Mouse (Mus musculus) lung, adult 2 months (tissue): ENCODE measurements around the gene Unc119b. TPM values are rescaled to one million over a fixed set of nuclear protein-coding genes. Genes with fewer than 3 reads are reported as not detected.

Experiments
- DNase-seq: peaks from one replicate; pipeline ENCODE4 v3.0.0; 2022
- H3K4me1 ChIP-seq: fragments of 200-500 bp; 2 replicates; pipeline ENCODE4 v1.6.1; 2011; ENCODE audit warnings: low read length; ENCODE audit not compliant: control insufficient read depth, insufficient read depth
- H3K4me3 ChIP-seq: fragments of 200-500 bp; replicated peaks from 2 replicates; pipeline ENCODE3; 2011; ENCODE audit warnings: low read depth, mild to moderate bottlenecking, control low read depth, low read length; ENCODE audit errors: extremely low read depth
- CTCF ChIP-seq: fragments of 200-500 bp; IDR thresholded peaks from 2 replicates; pipeline ENCODE4 v1.5.1; 2011; ENCODE audit warnings: mild to moderate bottlenecking, low read length, control low read depth; ENCODE audit not compliant: insufficient read depth
- POLR2A ChIP-seq: fragments of 200-500 bp; IDR thresholded peaks from 2 replicates; pipeline ENCODE4 v1.6.1; 2011; ENCODE audit warnings: low read depth, mild to moderate bottlenecking, control low read depth, low read length, borderline replicate concordance; ENCODE audit errors: extremely low read depth
- WGBS: fragments of 180-500 bp; shearing (Covaris S2); methylation state at CpG from one replicate; pipeline ENCODE4 v1.1.7; 2018; 5-methylcytosine and 5-hydroxymethylcytosine counted together
- polyA plus RNA-seq: library from polyadenylated mRNA; depleted of rRNA; stranded (reverse); fragments of >200 nt; gene quantifications from 2 replicates; pipeline ENCODE4 v1.2.3, GENCODE M21; 2012

Unc119b gene
- polyA plus RNA-seq, 1 experiment: 52.8 TPM

DNA sequence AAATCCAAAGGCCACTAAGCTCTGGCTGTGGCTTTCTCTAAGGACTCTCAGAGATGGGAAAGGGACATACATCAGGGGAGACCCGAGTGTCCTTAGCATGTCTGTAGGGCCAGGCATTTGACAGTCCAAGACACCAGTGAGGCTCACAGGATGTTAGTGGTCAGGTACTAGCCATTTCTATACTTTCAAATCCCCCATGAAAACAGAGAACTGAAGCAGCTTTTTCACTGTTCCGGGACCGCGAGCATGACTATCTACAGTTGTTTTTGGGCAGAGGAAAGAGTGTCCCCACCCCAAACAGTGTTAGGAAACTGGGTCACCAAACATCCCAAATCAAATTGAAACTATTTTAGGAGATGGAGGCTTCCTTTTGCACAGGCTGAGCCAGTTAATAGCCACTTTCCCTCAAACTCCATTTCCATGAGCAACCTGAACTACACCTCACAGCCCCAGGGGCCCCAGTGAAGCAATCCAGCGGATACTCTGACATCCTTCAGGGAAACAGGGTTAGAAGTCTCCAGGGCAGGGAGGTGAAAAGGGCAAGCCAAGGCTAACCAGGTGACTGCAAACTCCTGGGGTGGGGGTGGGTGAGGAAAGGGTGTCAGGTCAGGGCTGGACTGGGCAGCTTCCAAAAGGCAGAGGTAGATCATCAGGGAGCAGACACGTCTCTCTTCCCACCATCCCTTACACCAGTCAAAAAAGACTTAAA lies 1.3 kb downstream of the Unc119b start:
- Histone ChIP-seq H3K4me1 (peaks cover 14% of the 10 kb centered on the region), H3K4me3 (peak overlapping the region; percentile 44)
- TF ChIP-seq POLR2A (no peak), CTCF (no peak)
- WGBS: 25% methylated on average over 6 of the region's 6 CpGs
- no peak for DNase-seq

DNA sequence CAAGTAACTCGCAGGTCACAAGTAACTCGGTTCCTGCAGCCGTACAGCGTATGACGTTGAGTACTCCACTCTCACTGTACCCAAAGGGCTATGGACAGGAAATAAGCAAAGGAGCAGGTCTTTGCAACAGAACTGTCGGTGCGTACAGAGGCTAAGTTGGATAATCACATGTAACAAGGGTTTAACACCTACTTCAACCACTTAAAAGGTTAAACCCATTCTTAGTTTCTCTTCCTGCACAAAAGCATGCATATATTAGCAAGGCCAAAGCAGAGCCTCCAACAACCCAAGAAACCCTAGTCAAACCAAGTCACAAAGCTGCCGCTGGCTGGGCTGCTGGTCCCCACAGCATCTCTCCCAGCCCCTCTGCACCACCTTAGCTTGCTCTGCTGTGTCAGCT lies 2.3 kb downstream of the Unc119b start:
- DNase-seq: no peak
- Histone ChIP-seq H3K4me1 (peaks cover 14% of the 10 kb centered on the region), H3K4me3 (no peak overlapping the region)
- WGBS: 77% methylated on average over 8 of the region's 8 CpGs
- no peak for TF ChIP-seq CTCF
- no peak for TF ChIP-seq POLR2A

DNA sequence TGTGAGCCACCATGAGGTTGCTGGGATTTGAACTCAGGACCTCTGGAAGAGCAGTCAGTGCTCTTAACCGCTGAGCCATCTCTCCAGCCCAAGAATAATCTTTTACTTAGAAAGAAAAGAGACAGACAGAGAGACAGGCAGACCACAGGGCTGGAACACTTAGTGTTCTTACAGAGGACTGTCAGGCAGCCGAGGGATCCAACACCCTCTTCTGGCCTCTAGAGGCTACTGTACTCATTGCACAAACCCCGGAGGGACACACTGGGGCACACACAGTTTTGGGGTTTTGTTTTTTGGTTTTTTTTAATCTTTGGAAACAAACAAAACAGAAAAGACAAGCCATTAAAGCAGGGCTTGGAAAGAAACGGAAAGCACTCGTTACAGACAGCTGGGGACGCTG lies 5.4 kb downstream of the Unc119b start:
- WGBS: 89% methylated on average over 6 of the region's 6 CpGs
- DNase-seq: no peak
- TF ChIP-seq CTCF (no peak), POLR2A (no peak)
- no peak overlapping the region for H3K4me3 ChIP-seq
- peaks cover 16% of the 10 kb centered on the region for H3K4me1 ChIP-seq

DNA sequence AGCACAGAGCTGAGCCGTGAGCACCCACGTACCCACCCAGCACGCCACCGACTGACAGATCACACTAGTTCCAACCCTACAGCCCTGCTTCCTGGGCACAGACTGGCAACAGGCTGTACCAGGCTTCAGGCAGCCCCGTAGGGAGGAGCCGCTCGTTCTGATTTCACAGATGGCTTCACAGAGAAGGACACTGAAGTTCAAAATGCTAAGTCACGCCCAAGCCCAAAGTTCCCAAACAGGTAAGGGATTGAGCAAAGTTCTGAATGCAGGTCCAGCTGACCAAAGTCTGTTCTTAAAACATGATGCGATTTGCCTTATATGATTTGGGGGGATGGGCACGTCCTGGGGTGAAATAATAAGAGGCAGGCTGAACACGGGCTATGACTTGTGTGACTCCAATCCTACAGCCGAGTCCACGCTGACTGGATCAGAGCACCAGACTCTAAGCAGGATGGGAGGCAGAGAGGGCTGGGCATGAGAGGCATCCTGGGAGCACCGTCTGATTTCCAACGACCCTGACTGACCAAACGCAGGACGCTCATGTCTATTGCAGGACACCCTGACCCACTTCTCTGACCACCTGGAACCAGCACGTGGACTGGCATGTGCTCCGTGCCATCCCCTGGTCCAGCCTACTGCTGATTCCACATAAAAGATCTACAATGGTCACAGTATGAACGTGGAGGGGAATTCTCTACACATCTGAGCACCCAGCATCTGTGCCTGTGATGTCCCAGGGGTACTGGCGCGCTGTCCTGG lies 7.2 kb downstream of the Unc119b start:
- H3K4me1 ChIP-seq: peaks cover 5% of the 10 kb centered on the region; the same call in 1 of the 2 replicates
- WGBS: 93% methylated on average over 22 of the region's 22 CpGs
- TF ChIP-seq CTCF: no peak
- no peak for TF ChIP-seq POLR2A
- H3K4me3 ChIP-seq: no peak overlapping the region
- DNase-seq: no peak

GRCm38 (mm10) chr5:115126578-115127312 lies 8.0 kb downstream of the Unc119b start:
- Histone ChIP-seq H3K4me3 (no peak overlapping the region), H3K4me1 (0 out of 2 replicates have a peak, but pooled peaks cover 2% of the 10 kb centered on the region)
- TF ChIP-seq CTCF: no peak
- TF ChIP-seq POLR2A: no peak
- WGBS: 90% methylated on average over 28 of the region's 28 CpGs
- no peak for DNase-seq

DNA sequence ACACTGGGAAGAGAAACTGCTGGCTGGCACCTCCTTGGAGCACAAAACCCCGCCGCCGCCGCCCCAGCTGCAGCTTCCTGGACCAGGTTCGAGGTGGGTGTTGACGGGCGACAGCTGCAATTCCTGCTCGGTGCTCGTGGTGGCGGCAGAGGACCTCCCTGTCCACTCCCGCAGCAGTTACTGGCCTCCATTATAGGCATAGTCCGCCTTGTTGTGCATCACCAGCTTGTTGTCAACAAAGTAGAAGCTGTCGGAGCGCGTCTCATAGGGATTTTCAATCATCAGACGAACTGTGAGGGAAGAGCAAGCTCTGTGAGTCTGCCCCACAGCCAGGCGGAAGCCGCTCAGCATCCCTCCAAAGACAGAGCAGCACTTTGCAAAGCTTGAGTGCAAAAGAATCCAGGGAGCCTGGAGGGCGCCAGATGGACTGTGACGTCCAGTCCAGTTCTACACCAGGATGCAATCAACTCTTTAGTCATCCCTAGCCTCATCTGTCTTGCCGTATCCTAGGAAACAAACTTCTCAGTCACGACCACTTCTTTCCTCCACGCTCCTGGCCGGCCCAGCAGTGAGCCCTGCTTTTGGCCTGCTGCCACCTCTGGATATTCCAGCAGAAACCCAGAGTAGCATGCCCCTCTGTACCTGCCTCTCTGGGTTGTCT lies 9.4 kb downstream of the Unc119b start:
- 21% methylated on average over 24 of the region's 24 CpGs for WGBS
- TF ChIP-seq POLR2A (no peak), CTCF (peak; percentile 97)
- no peak overlapping the region for H3K4me3 ChIP-seq

DNA sequence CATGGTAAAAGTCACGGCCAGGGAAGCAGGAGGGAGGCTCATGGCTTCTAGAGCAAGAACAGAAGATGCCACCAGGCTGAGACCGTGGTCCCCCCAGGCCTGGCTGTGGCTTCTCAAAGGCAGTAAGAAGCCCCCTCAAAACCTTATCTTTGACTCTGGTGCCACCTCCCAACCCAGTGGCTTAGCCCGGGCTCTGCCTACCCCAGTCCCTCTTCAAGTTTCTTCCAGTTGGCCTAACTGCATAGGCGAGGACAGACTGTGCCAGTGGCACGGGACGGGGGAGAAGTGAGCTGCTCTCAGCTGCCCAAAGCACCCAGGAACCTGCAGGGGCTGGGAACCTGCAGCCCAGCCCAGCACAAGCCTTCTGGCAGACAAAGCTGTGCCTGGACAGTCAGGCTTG lies 10.1 kb downstream of the Unc119b start:
- H3K4me1 ChIP-seq: 0 out of 2 replicates have a peak, but pooled peaks cover 2% of the 10 kb centered on the region
- no peak overlapping the region for H3K4me3 ChIP-seq
- no peak for DNase-seq
- TF ChIP-seq POLR2A (no peak), CTCF (no peak)
- 92% methylated on average over 6 of the region's 6 CpGs for WGBS

More for the DNA sequence above, 9.4 kb downstream of the Unc119b start:
- 0 out of 2 replicates have a peak, but pooled peaks cover 2% of the 10 kb centered on the region for H3K4me1 ChIP-seq
- peak; percentile 77 for DNase-seq

- H3K4me1 ChIP-seq: peaks cover 5% of the 10 kb centered on the region; the same call in 1 of the 2 replicates
- no peak for TF ChIP-seq CTCF
- TF ChIP-seq POLR2A: no peak
- WGBS: 89% methylated on average over 5 of the region's 5 CpGs
- H3K4me3 ChIP-seq: no peak overlapping the region
- no peak for DNase-seq
Measured at GRCm38 (mm10) chr5:115120978-115121377, 13.8 kb downstream of the Unc119b start.

- under 1% methylated on average over 39 of the region's 39 CpGs for WGBS
- Histone ChIP-seq H3K4me1 (peaks cover 3% of the 10 kb centered on the region; the same call in 1 of the 2 replicates), H3K4me3 (peak within 1 kb of the TSS; percentile 76)
- DNase-seq: peak; percentile 85
- peak; percentile 30; the same call in 1 of the 2 replicates for TF ChIP-seq POLR2A
- no peak for TF ChIP-seq CTCF
Measured at GRCm38 (mm10) chr5:115118961-115119570, 15.7 kb downstream of the Unc119b start, which contains the start of gene Acads. Gene Acads (minus strand): TSS chr5:115119346.
